Mouse (Mus musculus): ENCODE data around the gene Slc22a29.
"Not testable (repeated sequence)": the region's sequence is repeated elsewhere in the genome, so short reads cannot be mapped to it uniquely, and the experiment has no call there.

Slc22a29 gene

GRCm38 (mm10) chr19:8218800-8219199 is at the start of gene Slc22a29:
TSS of gene Slc22a29 (minus strand) at chr19:8218900.
- DNase-seq: no peak

DNA sequence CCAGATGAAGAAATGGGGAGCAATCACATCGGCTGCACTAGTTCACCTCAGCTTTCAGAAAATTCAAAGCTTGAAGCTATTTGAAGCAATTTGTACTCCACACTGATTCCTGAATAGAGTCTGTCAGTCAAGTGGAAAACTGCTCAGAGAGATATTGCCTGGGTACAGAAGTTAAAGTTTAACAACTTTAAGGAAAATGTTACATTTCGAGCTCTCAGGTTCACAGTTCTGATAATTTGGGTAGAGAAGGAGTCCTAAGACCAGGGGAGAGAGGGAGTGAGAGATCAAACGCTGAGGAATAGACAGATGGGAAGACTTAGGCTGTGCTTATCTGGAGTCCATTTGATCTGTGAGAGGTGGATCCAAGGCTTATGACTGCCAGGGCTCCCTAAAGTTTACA is 46.6 kb upstream of the Slc22a29 start:
- DNase-seq: no peak

DNA sequence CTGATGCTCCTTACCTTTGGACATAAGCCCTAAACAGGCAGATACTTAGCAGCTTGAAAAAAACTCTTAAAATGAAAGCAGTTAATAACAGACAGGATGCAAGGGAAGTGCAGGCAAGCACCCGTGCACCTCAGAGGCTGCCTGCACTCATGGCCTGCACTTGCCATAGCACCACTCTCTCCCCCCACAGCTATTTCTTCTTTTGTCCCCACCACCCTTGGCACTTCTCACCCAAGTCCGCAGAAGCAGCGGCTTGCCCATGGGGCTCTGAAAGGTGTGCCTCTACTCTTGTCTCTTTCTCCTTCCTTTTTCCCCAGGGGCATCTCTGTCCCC is 34.0 kb upstream of the Slc22a29 start:
- no peak for DNase-seq

DNA sequence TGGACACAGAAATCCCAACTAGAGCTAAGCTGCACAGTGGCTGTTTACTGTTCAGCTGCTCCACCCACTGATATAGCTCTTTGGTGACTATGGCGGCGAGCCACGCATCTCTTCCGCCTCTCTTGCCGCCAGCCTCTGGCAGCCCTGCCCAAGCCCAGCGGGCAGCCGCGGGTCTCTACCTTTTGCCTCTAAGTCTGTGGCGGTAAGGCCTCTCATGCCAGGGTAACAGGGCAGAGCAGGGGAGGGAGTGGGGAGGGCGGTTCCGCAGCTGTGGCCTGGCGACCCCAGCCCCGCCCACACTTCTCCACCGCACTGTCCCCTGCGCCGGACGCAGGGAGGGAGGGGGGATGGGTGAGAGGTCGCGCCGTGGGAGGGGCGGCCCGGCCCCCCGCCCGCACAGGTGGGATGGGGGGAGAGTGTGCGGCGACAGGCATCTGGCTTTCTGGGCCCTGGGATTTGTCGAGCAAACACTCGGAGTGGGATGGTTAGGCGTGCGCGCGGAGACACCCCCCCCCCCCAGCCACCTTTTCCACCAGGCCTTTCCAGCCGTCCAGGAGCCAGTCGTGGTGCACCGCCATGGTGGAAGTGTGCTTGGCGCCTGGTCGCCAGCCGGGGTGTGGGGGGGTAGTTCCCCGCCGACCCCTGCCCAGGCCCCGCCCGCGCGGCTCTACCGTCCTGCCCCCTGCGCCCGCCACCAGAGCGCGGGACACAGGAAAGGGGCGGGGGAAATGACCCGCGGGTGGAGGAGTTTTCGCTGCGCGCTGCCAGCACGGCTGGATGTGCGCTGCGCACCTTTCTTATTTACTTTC is 33.4 kb upstream of the Slc22a29 start:
- DNase-seq: peak in 1 of 2 experiments; percentile 3

- no peak for DNase-seq
These were observed 10.2 kb upstream of the Slc22a29 start for GRCm38 (mm10) chr19:8228916-8229315.

- DNase-seq: no peak
These were observed 69.7 kb downstream of the Slc22a29 start for GRCm38 (mm10) chr19:8148787-8149523.

DNA sequence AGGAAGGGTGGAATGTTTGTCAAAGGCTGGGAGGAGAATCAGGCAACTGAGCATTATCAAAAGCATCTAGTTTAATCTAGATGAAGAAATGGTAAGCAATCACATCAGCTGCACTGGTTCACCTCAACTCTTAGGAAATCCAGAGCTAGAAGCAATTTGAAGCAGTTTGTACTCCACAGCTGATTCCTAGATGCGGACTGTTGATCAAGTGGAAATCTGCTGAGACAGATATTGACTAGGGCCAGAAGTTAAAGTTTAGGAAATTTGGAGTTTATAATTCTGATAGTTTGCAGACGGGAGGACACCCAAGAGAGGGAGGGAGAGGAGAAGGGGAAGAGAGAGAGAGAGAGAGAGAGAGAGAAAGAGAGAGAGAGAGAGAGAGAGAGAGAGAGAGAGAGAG is 76.0 kb downstream of the Slc22a29 start:
- not testable (repeated sequence) for DNase-seq

- not testable (repeated sequence) for DNase-seq
These were observed 84.4 kb downstream of the Slc22a29 start for GRCm38 (mm10) chr19:8134127-8134841.

- not testable (repeated sequence) for DNase-seq
These were observed 86.8 kb downstream of the Slc22a29 start, which contains the start of gene Slc22a28 for GRCm38 (mm10) chr19:8131881-8132280. TSS of gene Slc22a28 (minus strand) at chr19:8131982.
